8 mouse cellular contexts compared by ENCODE assay signal in genomic region chr9:66349144-66349859, GRCm38 (mm10). TPM values are rescaled to one million over a fixed set of nuclear protein-coding genes. Genes with fewer than 3 reads are reported as not detected.
A peak's percentile ranks its signal among the peaks of the same experiment; 100 is the strongest.
DNase-seq lines count a peak whose midpoint lies in the region; ATAC-seq and TF ChIP-seq lines count a peak whose summit lies in the region.

No protein-coding gene starts in this region.

- peak; percentile 1 for ATAC-seq in CD4-positive, CD25-positive, alpha-beta regulatory T cell, adult 4 months
- ATAC-seq in forebrain, embryonic 13.5 days: no peak; the same call in 1 of the 2 replicates
- ATAC-seq in liver, embryonic 12.5 days: peak; percentile 70

- peaks cover 38% of the 10 kb centered on the region for H3K79me2 ChIP-seq in C2C12 (ENCODE audit: control insufficient read depth, insufficient read depth)

- DNase-seq in ovary, postnatal 14 days (ENCODE audit: low spot score): no peak
- DNase-seq in thymus, postnatal 25 days: no peak
- no peak for DNase-seq in frontal cortex, postnatal 36 days (ENCODE audit: low spot score in 2 of 2)
- DNase-seq in lung, postnatal 25 days (ENCODE audit: low spot score): no peak

- TF ChIP-seq CTCF in C2C12 (IDR thresholded peaks at IDR 0.05; ENCODE audit: control insufficient read depth, insufficient read depth, insufficient read length): no peak

- no peaks in the 10 kb centered on the region for H3K27me3 ChIP-seq in C2C12 (ENCODE audit: control insufficient read depth, insufficient read depth, insufficient read length)
- no peaks in the 10 kb centered on the region for H3K27me3 ChIP-seq in forebrain, embryonic 13.5 days
- H3K27me3 ChIP-seq in liver, embryonic 12.5 days (replicated peaks): no peaks in the 10 kb centered on the region

- peak overlapping the region; percentile 71 for H3K4me2 ChIP-seq in forebrain, embryonic 13.5 days
- peak overlapping the region; percentile 91 for H3K4me2 ChIP-seq in liver, embryonic 12.5 days

- H3K4me3 ChIP-seq in C2C12 (ENCODE audit: insufficient read depth, poor library complexity, severe bottlenecking): peak overlapping the region; percentile 87
- peak overlapping the region; percentile 87 for H3K4me3 ChIP-seq in forebrain, embryonic 13.5 days
- H3K4me3 ChIP-seq in liver, embryonic 12.5 days: peak overlapping the region; percentile 99

- peaks cover 21% of the 10 kb centered on the region for H3K4me1 ChIP-seq in forebrain, embryonic 13.5 days
- peaks cover 63% of the 10 kb centered on the region for H3K4me1 ChIP-seq in liver, embryonic 12.5 days

- no peaks in the 10 kb centered on the region for H3K9me3 ChIP-seq in forebrain, embryonic 13.5 days (replicated peaks)
- no peaks in the 10 kb centered on the region for H3K9me3 ChIP-seq in liver, embryonic 12.5 days (replicated peaks)

- no peaks in the 10 kb centered on the region for H3K36me3 ChIP-seq in C2C12 (ENCODE audit: control insufficient read depth, insufficient read depth)
- no peaks in the 10 kb centered on the region for H3K36me3 ChIP-seq in forebrain, embryonic 13.5 days (ENCODE audit: poor library complexity, severe bottlenecking)
- peaks cover 5% of the 10 kb centered on the region for H3K36me3 ChIP-seq in liver, embryonic 12.5 days

- peaks cover 30% of the 10 kb centered on the region for H3K79me3 ChIP-seq in C2C12 (ENCODE audit: low read depth)

- H3ac ChIP-seq in C2C12 (ENCODE audit: control insufficient read depth, insufficient read length, low read depth): peak overlapping the region; percentile 80

- H3K27ac ChIP-seq in forebrain, embryonic 13.5 days: peak overlapping the region; percentile 98; the same call in 1 of the 2 replicates
- peak overlapping the region; percentile 100 for H3K27ac ChIP-seq in liver, embryonic 12.5 days

- peak overlapping the region; percentile 98 for H3K9ac ChIP-seq in forebrain, embryonic 13.5 days
- peak overlapping the region; percentile 99 for H3K9ac ChIP-seq in liver, embryonic 12.5 days

- 33% methylated on average over 8 of the region's 8 CpGs for WGBS in forebrain, embryonic 13.5 days
- 16% methylated on average over 8 of the region's 8 CpGs for WGBS in liver, embryonic 12.5 days (ENCODE audit: insufficient replicate concordance)

TF ChIP-seq in C2C12, 6 proteins besides CTCF, POLR2A, EP300 and RAD21:
- TF ChIP-seq USF1 (IDR thresholded peaks at IDR 0.05; ENCODE audit: low read depth) (no peak), MYOD1 (IDR thresholded peaks at IDR 0.05; ENCODE audit: control insufficient read depth, insufficient read length, low read depth) (no peak), MYOG (IDR thresholded peaks at IDR 0.05; ENCODE audit: control insufficient read depth, extremely low read depth, insufficient read length) (no peak), FOSL1 (IDR thresholded peaks at IDR 0.05; ENCODE audit: insufficient read depth, low read length, poor library complexity, severe bottlenecking) (no peak), MAX (IDR thresholded peaks at IDR 0.05) (no peak), CEBPB (IDR thresholded peaks at IDR 0.05; ENCODE audit: low read depth) (no peak)

RNA-seq across cellular contexts. Expression of gene Herc1, which starts 0.9 kb away (rescaled TPM):
- 7.8 TPM for polyA plus RNA-seq in C2C12 (2012; fragmentation: generic; extraction: Trizol)
- 10 to 100 TPM; 40.2 to 45.8 TPM for polyA plus RNA-seq in CD4-positive, CD25-positive, alpha-beta regulatory T cell, adult 4 months (2017; shearing (Covaris generic))
- 43.1 and 47.2 TPM in 2 replicates for polyA plus RNA-seq in forebrain, embryonic 13.5 days (2015; fragmentation: Nextera tagmentation; extraction: Ambion mirVana)
- 35.8 and 37.9 TPM in 2 replicates for polyA plus RNA-seq in liver, embryonic 12.5 days (2016; fragmentation: Nextera tagmentation; extraction: Ambion mirVana)
